Mouse (Mus musculus) CD8-positive naive resting alpha-beta T cell, adult 2 months (primary cell): ENCODE data around the gene Slc8a2.
A peak's percentile ranks its signal among the peaks of the same experiment; 100 is the strongest.

Experiments
- DNase-seq, 2 experiments: peaks; one replicate each; pipeline ENCODE4 v3.0.0; 2022; ENCODE audit warnings: low read depth in 2 of 2, low spot score in 2 of 2

Slc8a2 gene

GRCm38 (mm10) chr7:16120262-16120600 lies 9.4 kb upstream of the Slc8a2 start:
- DNase-seq: no peak

- DNase-seq: no peak
Observed at GRCm38 (mm10) chr7:16125829-16126228, 3.8 kb upstream of the Slc8a2 start.

DNA sequence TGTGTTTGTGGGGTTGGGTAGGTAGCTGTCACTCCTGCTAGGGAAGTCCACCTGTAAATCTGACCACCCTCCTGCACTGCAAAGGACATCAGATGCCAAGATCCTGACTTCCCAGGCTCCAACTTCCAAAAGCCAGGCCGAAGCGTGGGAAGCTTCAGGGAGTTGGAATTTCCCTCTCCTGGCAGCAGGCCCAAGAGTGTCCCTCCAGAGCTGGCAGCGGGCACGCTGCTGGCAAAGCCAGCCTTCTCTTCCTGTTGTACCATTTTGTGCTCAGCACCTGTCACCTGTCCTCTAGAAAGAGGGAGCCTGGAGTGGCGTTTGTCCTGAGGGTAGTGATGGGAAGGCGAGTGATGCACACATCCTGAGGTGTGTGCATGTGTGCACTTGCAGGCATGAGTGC lies 1.3 kb upstream of the Slc8a2 start:
- no peak for DNase-seq

GRCm38 (mm10) chr7:16128899-16129298 lies 727 bp upstream of the Slc8a2 start:
- DNase-seq: no peak

- DNase-seq: no peak
Observed at GRCm38 (mm10) chr7:16129846-16130691, 443 bp downstream of the Slc8a2 start.

- no peak for DNase-seq
Observed at GRCm38 (mm10) chr7:16130956-16131634, 1.5 kb downstream of the Slc8a2 start.

GRCm38 (mm10) chr7:16132161-16132581 lies 2.5 kb downstream of the Slc8a2 start:
- no peak for DNase-seq

DNA sequence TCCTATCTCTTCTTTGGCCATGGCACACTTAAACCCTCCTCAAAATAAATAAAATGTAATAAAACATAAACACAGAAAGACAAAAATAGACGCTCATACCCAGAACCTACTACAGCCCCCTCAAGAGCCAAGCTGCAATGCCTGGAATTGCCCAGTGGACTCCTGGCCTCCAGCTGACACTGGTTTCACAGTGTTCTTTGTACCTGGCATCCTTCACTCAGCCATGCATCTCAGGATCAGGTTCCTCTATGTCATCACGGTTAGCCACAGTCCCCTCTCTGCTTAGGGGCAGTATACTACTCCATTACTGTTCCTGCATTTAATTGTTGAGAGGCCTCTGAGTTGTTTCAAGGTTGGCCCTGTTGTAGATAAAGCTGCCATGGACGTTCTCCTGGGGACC lies 3.3 kb downstream of the Slc8a2 start:
- no peak for DNase-seq

GRCm38 (mm10) chr7:16133691-16134090 lies 4.1 kb downstream of the Slc8a2 start:
- DNase-seq: no peak

DNA sequence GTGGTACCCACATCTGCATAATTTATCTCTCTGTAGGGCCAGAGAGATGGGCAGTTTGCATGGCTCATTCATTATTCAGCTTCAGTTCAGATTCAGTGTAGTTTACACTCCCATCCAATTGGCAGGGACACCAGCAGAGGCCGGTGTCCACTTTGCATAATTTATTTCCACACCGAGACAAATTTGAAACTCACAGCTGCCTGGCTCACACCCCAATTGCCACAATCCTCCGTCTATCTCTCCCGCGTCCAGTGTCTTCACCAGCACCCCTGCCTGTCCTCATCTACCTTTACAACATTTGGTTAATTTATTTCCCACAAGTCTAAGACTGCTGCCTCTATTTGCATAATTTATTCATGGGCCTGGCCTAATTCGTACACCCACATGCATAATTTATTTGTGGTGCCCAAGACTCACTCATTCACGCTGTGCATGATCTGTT lies 5.3 kb downstream of the Slc8a2 start:
- DNase-seq: no peak

DNA sequence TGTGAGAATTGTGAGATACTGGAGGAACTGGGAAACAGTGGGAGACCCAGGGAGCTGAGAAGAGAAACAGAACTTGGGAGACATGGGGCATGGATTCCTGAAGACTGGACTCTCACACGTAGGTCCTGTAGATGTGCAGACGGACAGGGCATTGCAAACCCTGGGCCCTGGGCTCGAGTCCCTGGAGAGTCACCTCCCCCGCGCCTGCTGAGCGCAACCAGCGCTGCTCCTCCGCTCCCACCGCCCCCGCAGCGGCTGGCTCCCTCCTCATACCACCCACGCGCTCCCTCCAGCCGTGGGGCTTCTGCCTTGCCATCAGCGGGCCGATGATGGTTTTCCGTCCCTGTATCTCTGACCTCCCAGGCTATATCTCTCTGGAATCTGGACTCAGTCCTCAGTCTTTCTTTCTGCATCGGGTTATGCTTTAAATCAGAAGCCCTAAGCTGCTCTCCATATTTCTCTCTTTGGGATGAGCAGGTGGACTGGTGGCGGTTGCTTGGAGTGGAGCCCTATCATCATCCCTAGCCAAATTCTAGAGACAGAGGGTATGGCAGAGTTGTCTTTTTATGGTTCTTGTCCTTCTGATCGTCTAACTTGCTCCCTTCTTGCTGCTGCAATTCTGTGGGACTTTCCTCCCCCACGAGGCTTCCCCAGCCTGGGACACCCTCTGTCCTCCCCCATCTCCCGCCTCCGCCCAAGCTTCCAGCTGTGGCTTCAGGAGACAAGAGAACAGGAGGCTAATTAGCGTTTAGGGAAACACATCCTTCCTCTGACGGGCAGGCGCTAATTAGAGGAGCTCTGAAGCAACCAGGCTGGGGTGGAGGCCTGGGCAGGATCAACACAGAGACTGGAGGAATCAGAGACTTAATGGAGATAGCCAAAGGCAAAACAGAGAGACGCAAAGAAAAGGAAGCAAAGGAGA lies 17.1 kb downstream of the Slc8a2 start:
- no peak for DNase-seq

DNA sequence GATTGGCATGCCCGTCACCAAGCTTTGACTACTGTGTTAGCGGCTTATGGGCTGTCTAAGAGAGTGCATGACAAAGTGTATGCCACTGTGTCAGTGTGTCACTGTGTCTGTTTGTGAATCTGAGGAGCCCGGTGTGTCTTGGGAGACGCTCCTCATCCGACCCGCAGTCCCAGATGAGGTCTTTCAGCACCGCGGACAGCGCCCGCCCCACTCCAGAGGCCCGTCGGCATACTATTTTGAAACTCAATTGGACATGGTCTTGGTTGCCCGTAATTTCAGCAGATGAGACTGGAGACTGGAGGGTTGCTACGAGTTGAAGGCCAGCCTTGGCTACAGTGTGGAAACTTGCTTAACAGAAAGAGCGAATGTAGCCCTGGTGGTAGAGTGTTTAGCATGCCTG lies 18.0 kb downstream of the Slc8a2 start:
- peak in 1 of 2 experiments; percentile 8 for DNase-seq

DNA sequence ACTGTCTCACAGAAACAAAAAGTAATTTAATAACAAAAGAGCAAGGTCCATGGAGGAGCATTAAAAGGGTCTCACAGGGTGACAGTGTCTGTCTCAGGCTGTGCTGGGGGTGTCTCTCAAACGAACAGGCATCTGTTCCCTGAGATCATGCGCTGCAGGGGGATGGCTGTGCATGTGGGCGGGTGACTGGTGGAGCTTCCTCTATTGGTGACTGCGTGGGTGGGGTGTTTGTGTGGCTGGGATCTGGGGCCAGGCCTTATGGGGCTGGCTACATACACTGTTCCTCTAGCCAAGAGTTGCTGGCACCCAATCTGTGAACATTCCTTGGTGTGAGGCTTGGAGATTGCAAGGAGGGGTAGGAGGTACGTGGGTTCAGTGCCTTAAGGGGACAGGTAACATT lies 19.6 kb downstream of the Slc8a2 start:
- DNase-seq: no peak

DNA sequence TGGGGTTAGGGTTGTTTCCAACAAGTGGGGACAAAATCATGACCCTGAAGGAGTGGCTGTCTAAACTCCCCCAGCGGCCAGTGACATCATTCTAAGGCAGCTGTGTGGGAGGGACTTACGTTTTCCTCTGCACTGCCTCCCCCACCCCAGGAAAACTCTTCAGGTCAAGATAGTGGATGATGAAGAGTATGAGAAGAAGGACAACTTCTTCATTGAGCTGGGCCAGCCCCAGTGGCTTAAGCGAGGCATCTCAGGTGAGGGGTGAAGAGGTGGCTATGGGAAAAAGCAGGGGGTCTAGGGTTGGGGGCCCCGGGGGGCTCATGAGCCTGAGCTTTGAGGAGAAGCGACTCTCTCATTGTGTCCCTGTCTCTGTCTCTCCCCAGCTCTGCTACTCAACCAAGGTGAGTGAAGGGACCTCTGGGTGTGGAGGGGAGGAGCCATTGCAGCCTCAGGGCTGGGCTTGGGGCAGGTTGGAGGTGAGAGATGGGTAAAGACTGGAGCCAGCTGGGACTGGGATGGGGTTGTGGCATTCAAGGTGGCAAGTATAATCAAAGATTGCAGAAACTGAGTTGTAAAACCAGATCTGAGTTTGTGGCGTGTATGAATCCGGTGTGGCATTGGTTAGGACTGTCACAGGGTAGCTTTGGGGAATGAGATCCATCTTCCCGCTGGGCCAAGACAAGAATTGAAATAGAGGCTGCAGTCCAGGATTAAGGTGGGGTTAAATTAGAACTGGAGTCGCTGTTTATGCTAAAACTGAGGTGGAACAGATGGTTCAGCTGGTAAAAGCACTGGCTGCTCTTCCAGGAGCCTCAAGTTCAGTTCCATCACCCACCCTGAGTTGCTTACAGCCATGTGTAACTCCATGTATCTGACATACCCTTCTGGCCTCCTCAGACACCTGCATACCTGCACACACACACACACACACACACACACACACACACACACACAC lies 20.8 kb downstream of the Slc8a2 start:
- DNase-seq: no peak

DNA sequence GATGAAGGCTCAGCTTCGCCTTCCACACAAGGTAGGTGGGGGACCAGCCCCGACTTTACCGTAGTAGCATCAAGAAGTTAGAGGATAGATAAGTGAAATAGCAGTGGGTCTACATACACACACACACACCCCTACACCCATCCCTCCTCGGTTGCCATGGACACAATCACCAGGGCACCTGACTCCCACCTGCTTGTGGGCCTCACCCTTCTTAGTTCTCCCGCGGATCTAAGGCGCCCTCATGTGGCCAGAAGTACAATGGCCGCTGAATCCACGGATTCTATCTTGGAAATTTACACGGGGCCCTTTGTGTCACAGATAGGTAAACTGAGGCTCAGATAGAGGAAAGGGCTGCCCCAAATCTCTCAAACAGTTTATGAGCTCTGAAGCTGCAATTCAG lies 23.9 kb downstream of the Slc8a2 start:
- DNase-seq: peak in 1 of 2 experiments; percentile 38

- DNase-seq: no peak
Observed at GRCm38 (mm10) chr7:16155132-16155872, 25.7 kb downstream of the Slc8a2 start.

DNA sequence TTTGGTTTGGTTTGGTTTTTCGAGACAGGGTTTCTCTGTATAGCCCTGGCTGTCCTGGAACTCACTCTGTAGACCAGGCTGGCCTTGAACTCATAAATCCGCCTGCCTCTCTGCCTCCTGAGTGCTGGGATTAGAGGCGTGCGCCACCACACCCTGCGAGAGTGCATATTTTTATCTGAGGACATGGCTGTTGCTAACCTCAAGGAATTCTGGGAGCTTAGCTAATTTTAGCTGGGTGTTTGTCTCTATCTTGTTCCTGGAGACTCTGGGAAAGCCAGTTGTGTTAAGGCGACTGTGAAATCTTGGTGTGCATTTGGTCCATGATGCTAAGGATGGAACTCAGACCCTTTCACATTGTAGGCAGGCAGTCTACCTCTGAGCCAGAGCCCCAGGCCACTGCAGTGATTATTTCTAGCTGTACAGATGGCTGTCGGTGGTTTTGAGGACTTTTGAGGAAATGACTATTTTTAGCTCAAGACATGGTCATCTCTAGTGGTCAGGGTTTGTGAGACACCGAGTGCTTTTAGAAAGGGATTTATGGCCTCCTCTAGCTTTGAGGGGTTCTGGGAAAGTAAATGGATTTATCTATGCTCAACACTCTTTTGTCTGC lies 26.6 kb downstream of the Slc8a2 start:
- DNase-seq: no peak

GRCm38 (mm10) chr7:16158735-16159134 lies 29.1 kb downstream of the Slc8a2 start:
- no peak for DNase-seq

DNA sequence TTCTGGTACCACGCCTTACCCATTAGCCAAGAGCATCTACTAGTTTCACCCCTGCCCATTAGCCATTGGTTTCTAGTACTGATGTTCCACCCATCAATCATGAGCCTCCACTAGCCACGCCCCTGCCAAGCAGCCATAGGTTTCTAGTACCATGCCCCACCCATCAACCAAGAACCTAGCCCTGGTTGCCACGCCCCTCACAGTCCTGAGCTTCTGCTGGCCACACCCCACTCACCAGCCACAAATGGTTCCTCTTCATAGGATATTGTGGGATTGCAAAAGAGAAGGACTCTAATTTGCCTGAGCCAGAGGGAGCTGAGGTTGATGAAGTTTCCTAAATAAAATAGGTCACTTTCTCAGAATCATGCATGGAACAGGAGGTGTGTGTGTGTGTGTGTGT lies 31.1 kb downstream of the Slc8a2 start:
- DNase-seq: no peak
